Mouse (Mus musculus) embryo, embryonic 11.5 days (tissue): Measurements from ENCODE around the gene Capns1.
"Not testable (repeated sequence)": the region's sequence is repeated elsewhere in the genome, so short reads cannot be mapped to it uniquely, and the experiment has no call there.

Source experiments
- DNase-seq: peaks from one replicate; pipeline ENCODE4 v3.0.0-alpha.2; 2012; ENCODE audit warnings: low read depth, low spot score

Gene Capns1

GRCm38 (mm10) chr7:30198481-30198971 is at the start of gene Capns1:
Gene Capns1 (minus strand): TSS chr7:30198811.
- peak; percentile 72 for DNase-seq

GRCm38 (mm10) chr7:30237374-30237773 is 38.8 kb upstream of the Capns1 start:
- DNase-seq: not testable (repeated sequence)

GRCm38 (mm10) chr7:30235625-30236024 is 37.0 kb upstream of the Capns1 start, which contains the start of gene Ovol3:
Gene Ovol3 (minus strand): TSS chr7:30235725.
- no peak for DNase-seq

DNA sequence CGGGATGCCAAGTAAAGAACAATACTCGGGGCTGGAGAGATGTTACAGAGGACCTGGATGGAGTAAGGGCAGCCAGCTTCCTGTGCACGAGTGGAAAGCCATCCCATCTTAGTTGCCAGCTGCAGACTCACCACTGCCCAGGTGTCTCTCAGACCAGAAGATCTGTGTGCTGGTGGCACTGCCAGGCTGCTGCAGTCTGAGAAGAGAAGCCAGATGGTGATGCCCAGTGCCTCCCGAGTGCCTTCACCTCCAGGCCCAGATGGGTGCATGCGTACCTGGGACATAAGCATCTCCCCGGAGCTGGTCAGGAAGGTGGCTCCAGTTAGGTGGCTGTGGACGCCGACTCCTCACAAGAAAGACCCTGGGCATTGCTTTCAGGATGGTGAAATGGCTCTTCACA is 36.5 kb upstream of the Capns1 start:
- no peak for DNase-seq

DNA sequence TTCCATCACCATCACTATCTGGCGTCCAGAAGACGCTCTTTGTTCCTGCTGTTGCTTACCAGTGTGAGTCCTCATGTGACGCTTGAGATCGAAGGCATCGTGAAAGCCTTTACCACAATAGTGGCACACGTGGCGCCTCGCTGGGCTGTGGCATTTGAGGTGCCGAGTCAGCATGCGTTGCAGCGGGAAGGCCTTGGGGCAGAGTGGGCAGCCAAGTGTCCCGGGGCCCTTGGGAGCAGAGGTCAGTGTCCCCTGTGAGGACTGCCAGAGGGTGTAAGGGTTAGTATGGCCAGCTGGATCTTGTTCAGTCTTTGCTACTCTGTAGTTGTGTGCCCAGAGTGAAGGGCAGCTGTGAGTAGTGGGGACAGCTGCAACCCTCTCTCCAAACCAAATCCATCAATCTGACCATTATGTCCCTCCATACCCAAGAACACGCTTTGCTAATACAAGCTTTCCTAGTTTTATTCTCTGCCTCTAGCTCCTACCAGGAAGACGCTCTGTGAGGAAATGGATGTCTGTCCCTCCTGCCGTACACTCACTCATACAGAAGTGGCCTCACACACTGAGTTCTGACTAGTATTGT is 35.8 kb upstream of the Capns1 start:
- DNase-seq: no peak

GRCm38 (mm10) chr7:30233387-30233786 is 34.8 kb upstream of the Capns1 start:
- no peak for DNase-seq

DNA sequence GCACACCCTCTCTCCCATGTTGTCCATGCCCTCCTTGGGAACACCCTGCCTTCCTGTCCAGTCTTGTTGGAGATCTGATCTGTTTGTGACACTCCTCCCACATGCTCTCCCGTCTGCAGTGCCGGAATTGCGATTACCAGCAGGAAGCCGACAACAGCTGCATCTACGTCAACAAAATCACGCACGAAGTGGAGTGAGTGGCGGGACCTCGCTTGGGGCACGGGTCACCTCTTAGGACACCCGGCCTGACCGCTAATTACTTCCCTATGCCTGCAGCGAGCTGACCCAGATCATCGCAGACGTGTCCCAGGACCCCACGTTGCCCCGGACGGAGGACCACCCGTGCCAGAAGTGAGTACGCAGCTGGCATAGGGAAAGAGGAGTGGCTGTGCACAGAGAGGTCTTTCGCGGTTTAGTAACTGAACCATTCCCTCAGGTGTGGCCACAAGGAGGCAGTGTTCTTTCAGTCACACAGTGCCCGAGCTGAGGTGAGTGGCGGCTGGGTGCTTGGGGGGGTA is 34.1 kb upstream of the Capns1 start:
- DNase-seq: peak; percentile 46

DNA sequence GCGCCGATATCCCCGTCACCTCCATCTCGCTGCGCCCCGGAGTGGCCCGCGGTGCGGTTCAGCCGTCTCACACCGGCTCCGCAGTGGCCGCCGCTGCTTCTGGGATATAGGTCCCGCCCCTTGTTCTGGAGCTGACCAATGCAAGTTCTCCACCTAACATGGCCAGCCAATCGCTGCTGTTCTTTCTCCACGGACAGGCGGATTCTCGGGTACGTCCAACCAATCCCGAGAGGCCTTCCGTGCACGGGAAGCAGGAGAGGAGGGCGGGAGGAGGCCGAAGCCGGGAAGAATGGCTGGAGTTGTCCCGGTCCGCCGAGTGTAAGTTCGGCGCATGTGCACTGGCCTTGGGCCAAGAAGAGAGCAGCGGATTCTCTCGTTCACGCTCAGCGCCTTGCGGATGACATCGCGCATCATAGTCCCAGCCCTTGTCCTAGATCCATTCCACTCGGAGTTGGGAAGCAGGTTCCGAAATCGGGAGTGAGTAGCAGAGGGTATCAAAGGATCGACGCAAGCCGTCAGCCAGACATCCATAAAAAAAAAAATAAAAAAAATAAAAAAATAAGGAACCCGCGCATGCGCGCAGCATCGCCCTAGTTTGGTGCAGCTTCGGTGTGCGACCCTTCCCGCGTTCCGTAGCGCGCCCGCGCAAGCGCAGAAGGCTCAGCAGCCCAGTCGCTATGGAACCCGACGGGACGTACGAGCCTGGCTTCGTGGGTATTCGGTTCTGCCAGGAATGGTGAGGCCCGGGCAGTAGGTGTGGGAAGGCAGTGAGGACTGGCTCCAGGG is 33.3 kb upstream of the Capns1 start, which contains the start of the genes Polr2i and Tbcb:
TSS of gene Polr2i (plus strand) at position 280 of the 786 bp plus-strand sequence.
TSS of gene Tbcb (minus strand) at position 604 of the 786 bp plus-strand sequence.
- peak; percentile 97 for DNase-seq

- DNase-seq: no peak
Measured at GRCm38 (mm10) chr7:30231328-30231668, 32.7 kb upstream of the Capns1 start.

DNA sequence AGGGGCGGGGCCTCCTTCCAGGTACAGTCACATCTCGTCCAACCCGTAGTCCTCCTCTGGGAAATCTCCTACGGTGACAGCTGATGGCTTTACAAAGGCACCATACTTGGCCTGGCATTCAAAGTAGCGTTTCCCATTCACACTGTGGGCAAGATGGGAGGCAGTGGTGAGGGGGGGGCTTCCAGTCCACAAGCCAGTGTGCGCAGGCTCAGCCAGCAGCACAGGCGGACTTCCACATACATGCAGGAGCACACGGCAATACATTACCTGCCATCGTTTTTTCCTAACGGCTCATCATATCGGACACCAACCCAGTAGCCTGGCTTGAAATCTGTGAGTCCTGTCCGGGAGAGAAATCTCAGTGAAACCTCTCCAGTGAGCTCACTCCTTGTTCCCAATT is 25.6 kb upstream of the Capns1 start:
- DNase-seq: no peak

DNA sequence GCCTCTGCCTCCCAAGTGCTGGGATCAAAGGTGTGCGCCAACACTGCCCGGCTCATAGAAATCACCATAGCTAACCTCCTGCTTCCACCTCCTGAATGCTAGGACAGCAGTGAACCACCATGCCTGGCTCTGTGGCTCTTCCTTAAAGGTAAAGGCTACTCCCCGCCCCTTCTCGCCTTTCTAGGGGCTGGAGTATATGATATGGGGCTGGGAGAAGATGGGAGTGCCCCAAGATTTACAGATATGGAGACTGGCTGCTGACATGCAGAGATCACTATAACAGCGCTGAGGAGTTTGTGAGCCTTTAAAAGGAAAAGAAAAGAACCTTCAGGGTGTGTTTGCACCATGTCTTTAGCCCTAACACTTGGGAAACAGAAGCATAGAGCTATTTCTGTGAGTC is 23.6 kb upstream of the Capns1 start:
- DNase-seq: no peak

DNA sequence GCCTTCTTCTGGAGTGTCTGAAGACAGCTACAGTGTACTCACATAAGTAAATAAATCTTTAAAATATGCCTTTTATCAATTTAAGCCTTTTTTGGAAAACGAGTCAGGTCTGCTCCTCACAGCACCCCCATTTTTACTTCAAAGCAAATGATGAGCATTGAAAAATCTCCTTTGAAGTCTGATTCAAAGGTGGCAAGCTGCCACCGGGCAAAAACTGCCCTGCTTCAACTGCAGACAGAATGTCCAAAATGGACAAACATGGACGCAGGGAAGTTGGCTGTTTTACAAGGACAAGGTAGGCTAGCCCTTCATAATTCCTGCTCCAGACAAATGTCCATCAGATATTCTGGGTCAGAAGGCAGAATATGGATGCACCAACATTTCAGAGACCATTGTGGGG is 22.8 kb upstream of the Capns1 start:
- DNase-seq: no peak

GRCm38 (mm10) chr7:30220008-30220356 is 21.4 kb upstream of the Capns1 start:
- DNase-seq: no peak

GRCm38 (mm10) chr7:30219293-30220007 is 20.8 kb upstream of the Capns1 start:
- DNase-seq: peak; percentile 54

- no peak for DNase-seq
Measured at GRCm38 (mm10) chr7:30217277-30217676, 18.7 kb upstream of the Capns1 start.

- peak; percentile 87 for DNase-seq
Measured at GRCm38 (mm10) chr7:30216723-30217151, 18.1 kb upstream of the Capns1 start.

GRCm38 (mm10) chr7:30215875-30216274 is 17.3 kb upstream of the Capns1 start:
- no peak for DNase-seq

GRCm38 (mm10) chr7:30213881-30214280 is 15.3 kb upstream of the Capns1 start:
- no peak for DNase-seq

GRCm38 (mm10) chr7:30211025-30211424 is 12.4 kb upstream of the Capns1 start:
- DNase-seq: no peak

DNA sequence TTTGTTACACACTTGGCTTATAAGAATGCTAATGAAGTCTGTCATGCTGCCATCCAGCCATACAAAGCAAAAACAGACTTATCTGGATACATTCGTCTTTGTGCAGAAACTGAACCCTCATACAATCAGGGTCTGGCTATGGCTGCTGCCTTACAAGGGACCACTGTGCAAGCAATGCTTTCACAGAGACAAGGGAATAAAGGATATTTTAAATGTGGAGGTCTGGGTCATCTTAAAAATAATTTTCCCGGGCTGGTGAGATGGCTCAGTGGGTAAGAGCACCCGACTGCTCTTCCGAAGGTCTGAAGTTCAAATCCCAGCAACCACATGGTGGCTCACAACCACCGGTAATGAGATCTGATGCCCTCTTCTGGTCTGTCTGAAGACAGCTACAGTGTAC is 7.8 kb upstream of the Capns1 start:
- DNase-seq: not testable (repeated sequence)

GRCm38 (mm10) chr7:30205383-30205782 is 6.8 kb upstream of the Capns1 start:
- DNase-seq: no peak

- DNase-seq: no peak
Measured at GRCm38 (mm10) chr7:30204380-30204779, 5.8 kb upstream of the Capns1 start.
